Mouse (Mus musculus) stomach, postnatal 0 days (tissue): ENCODE data around the gene Kcnn3.

ENCODE experiments used
- CTCF ChIP-seq: IDR thresholded peaks from 2 replicates; pipeline ENCODE4 v1.5.1; 2016; ENCODE audit warnings: antibody characterized with exemption, low read depth, mild to moderate bottlenecking, moderate library complexity
- EP300 ChIP-seq: optimal IDR thresholded peaks from 2 replicates; pipeline ENCODE3; 2016; ENCODE audit warnings: antibody characterized with exemption

DNA sequence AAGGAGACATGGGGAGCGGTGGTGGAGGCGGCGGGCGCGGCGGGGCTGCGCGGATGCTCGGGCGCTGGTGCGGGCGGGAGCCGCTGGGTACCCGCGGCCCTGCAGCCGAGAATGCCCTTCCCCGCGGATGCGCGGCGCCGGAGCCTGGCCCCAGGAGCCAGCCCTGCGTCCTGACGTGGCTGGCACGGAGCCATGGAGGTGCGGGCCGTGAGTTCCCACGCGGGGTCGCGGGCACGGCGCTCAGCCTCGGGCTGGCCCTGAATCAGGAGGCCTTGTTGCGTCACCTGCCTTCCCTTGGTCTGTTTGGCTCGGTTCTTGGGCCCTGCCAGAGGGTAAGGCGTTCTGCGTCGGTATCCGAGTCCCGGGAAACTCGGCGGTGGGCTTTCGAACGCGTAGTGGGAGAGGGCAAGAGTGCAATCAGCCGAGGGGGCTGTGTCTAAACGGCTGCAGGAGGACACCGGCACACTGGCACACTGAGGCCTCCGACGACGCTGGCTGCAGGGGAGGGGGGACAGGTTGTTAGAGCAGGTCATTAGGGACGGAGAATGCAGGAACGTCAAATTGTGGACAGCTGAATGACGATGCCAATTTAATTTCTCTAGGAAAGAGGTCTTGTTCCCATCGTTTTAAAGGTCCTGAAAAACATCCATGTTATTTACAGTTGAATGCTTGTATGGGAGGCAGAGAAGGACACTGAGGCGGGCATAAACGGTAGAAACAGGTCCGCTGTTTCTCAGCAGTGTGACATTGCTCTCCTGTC is 195.4 kb downstream of the Kcnn3 start:
- no peak for TF ChIP-seq EP300
- TF ChIP-seq CTCF, result no peak
